ENCODE assay signal across 9 mouse cellular contexts in genomic region chr9:15681855-15682466, GRCm38 (mm10). TPM values are rescaled to one million over a fixed set of nuclear protein-coding genes. Genes with fewer than 3 reads are reported as not detected.
DNase-seq lines count a peak whose midpoint lies in the region; ATAC-seq and TF ChIP-seq lines count a peak whose summit lies in the region.
"Had no signal": no experiment of that assay in that cellular context is flagged by ENCODE, and none has a peak within 500 bp of the region (broad histone marks: within the 10 kb centered on the region; RNA-seq: fewer than 3 reads in every experiment).

No protein-coding gene starts in this region.

- no peak overlapping the region for H3K4me2 ChIP-seq in hindbrain, embryonic 11.5 days (replicated peaks; ENCODE audit: low read depth, low read length)
- no peak overlapping the region for H3K4me2 ChIP-seq in lung, postnatal 0 days (replicated peaks; ENCODE audit: low read depth, low read length)

- no peak overlapping the region for H3K4me3 ChIP-seq in hindbrain, embryonic 11.5 days (ENCODE audit: low read depth, low read length)
- H3K4me3 ChIP-seq in lung, postnatal 0 days (ENCODE audit: low read depth, low read length) = no peak overlapping the region
- H3K4me3 ChIP-seq: megakaryocyte, embryonic 14.5 days had no signal

- ATAC-seq in Patski = peak; percentile 90
- ATAC-seq in hindbrain, embryonic 11.5 days (ENCODE audit: low FRiP score) = peak; percentile 75
- ATAC-seq in lung, postnatal 0 days = peak; percentile 90

- CTCF ChIA-PET in Patski (lab: Charles Lee) = interaction anchor here (0.9 to 2.0 kb wide), 10 partner anchors 9 to 322 kb away, joined by 3 to 9 read pairs (median 4); no protein-coding TSS in a partner anchor

- H3K36me3 ChIP-seq in hindbrain, embryonic 11.5 days (ENCODE audit: control insufficient read depth, insufficient read depth, low read length) = no peaks in the 10 kb centered on the region
- H3K36me3 ChIP-seq in lung, postnatal 0 days (ENCODE audit: insufficient read depth, low read length) = no peaks in the 10 kb centered on the region

- peak; percentile 77 for TF ChIP-seq CTCF in Patski (IDR thresholded peaks at IDR 0.05)
- peak; percentile 97 for TF ChIP-seq CTCF in lung, postnatal 0 days (IDR thresholded peaks at IDR 0.05)

- H3K27me3 ChIP-seq in Patski = peaks cover 35% of the 10 kb centered on the region
- no peaks in the 10 kb centered on the region for H3K27me3 ChIP-seq in hindbrain, embryonic 11.5 days (ENCODE audit: control insufficient read depth, insufficient read depth, low read length)
- no peaks in the 10 kb centered on the region for H3K27me3 ChIP-seq in lung, postnatal 0 days (replicated peaks; ENCODE audit: insufficient read depth, low read length)

- 40% methylated on average over 2 of the region's 2 CpGs for WGBS in hindbrain, embryonic 11.5 days
- WGBS in lung, postnatal 0 days = 9% methylated on average over 2 of the region's 2 CpGs

- no peak for DNase-seq in Patski (ENCODE audit: low read depth, low spot score)
- DNase-seq in cerebellum, postnatal 10 days = peak; percentile 86 to 89
- peak; percentile 48 to 68 for DNase-seq in frontal cortex, postnatal 14 days (ENCODE audit: low spot score in 2 of 2)
- peak; percentile 67 for DNase-seq in hindbrain, embryonic 11.5 days (ENCODE audit: low spot score)
- DNase-seq in layer of hippocampus, adult 9-11 months = peak; percentile 75
- DNase-seq in lung, postnatal 0 days (ENCODE audit: low spot score) = peak; percentile 88
- DNase-seq in right cerebral cortex, adult 18-20 months = peak; percentile 69
- peak; percentile 54 to 71 for DNase-seq in urinary bladder, postnatal 4 days (ENCODE audit: low spot score in 2 of 2)

- H3K9me3 ChIP-seq in hindbrain, embryonic 11.5 days (ENCODE audit: control insufficient read depth, low read length) = no peaks in the 10 kb centered on the region
- H3K9me3 ChIP-seq in lung, postnatal 0 days (ENCODE audit: low read length) = no peaks in the 10 kb centered on the region
- H3K9me3 ChIP-seq: megakaryocyte, embryonic 14.5 days had no signal

- H3K27ac ChIP-seq in hindbrain, embryonic 11.5 days (ENCODE audit: low read depth, low read length) = no peak overlapping the region
- H3K27ac ChIP-seq in lung, postnatal 0 days (ENCODE audit: low read length) = no peak overlapping the region

- H3K4me1 ChIP-seq in hindbrain, embryonic 11.5 days (replicated peaks; ENCODE audit: control insufficient read depth, insufficient read depth, low read length) = no peaks in the 10 kb centered on the region
- H3K4me1 ChIP-seq in lung, postnatal 0 days (ENCODE audit: insufficient read depth, low read depth, low read length) = no peaks in the 10 kb centered on the region
- H3K4me1 ChIP-seq: megakaryocyte, embryonic 14.5 days had no signal

- in situ Hi-C loops in Patski (cut with MboI; ENCODE audit: low pct_unique_long_range_greater_than_20kb) = loop anchor here (5.0 kb wide), 2 partner anchors 195 to 315 kb away; no protein-coding TSS in a partner anchor

- no peak for TF ChIP-seq EP300 in lung, postnatal 0 days (IDR thresholded peaks at IDR 0.05)

- POLR2A ChIA-PET in Patski (lab: Charles Lee) = interaction anchor here (0.5 to 1.0 kb wide), 3 partner anchors 191 to 566 kb away, joined by 3 to 7 read pairs (median 3); no protein-coding TSS in a partner anchor

- H3K9ac ChIP-seq in hindbrain, embryonic 11.5 days (ENCODE audit: low read depth, low read length) = no peak overlapping the region
- H3K9ac ChIP-seq in lung, postnatal 0 days (replicated peaks; ENCODE audit: low read depth) = no peak overlapping the region

RNA-seq across cellular contexts. Expression of gene Slc36a4, which starts 27.6 kb away (rescaled TPM):
- polyA plus RNA-seq in Patski (2021) = 11.4 TPM
- polyA plus RNA-seq in hindbrain, embryonic 11.5 days (2014; fragmentation: Nextera tagmentation; extraction: Ambion mirVana) = 17.3 and 20.9 TPM in 2 replicates
- 8.6 and 11.2 TPM in 2 replicates for polyA plus RNA-seq in lung, postnatal 0 days (2015; fragmentation: Nextera tagmentation; extraction: Ambion mirVana)

RNA-seq across cellular contexts. Expression of gene Deup1, which starts 54.2 kb away (rescaled TPM):
- polyA plus RNA-seq in Patski (2021) = not detected
- polyA plus RNA-seq in hindbrain, embryonic 11.5 days (2014; fragmentation: Nextera tagmentation; extraction: Ambion mirVana) = 6.2 and 7.4 TPM in 2 replicates
- polyA plus RNA-seq in lung, postnatal 0 days (2015; fragmentation: Nextera tagmentation; extraction: Ambion mirVana) = 4.1 and 4.7 TPM in 2 replicates
